Mouse (Mus musculus): ENCODE measurements around the gene Gp9. TPM values are rescaled to one million over a fixed set of nuclear protein-coding genes. Genes with fewer than 3 reads are reported as not detected.
"Not testable (repeated sequence)": the region's sequence is repeated elsewhere in the genome, so short reads cannot be mapped to it uniquely, and the experiment has no call there.

Gene Gp9
- polyA plus RNA-seq, 1 experiment: not detected

GRCm38 (mm10) chr6:87756896-87757295, 21.0 kb upstream of the Gp9 start:
- Histone ChIP-seq H3ac (ENCODE audit: control insufficient read depth, insufficient read length) (no peak overlapping the region), H3K27me3 (ENCODE audit: control insufficient read depth, insufficient read depth, insufficient read length) (peaks cover 30% of the 10 kb centered on the region), H3K4me2 (ENCODE audit: low read depth) (no peak overlapping the region), H3K79me2 (ENCODE audit: control insufficient read depth, insufficient read depth) (no peaks in the 10 kb centered on the region), H3K4me3 (no peak overlapping the region), H3K36me3 (ENCODE audit: control insufficient read depth, insufficient read depth) (no peaks in the 10 kb centered on the region)
- no peak for TF ChIP-seq POLR2AphosphoS2 (IDR thresholded peaks at IDR 0.05; ENCODE audit: insufficient read length, low read depth)
- no peak for TF ChIP-seq POLR2A (IDR thresholded peaks at IDR 0.05; ENCODE audit: insufficient read length, low read depth)
- no peak for TF ChIP-seq MAX (IDR thresholded peaks at IDR 0.05; ENCODE audit: low read depth)
- TF ChIP-seq TCF3 (IDR thresholded peaks at IDR 0.05; ENCODE audit: insufficient read length, low read depth): no peak
- TF ChIP-seq MYOD1 (IDR thresholded peaks at IDR 0.05; ENCODE audit: control insufficient read depth in 1 of 3, insufficient read length in 2 of 3, low read depth in 2 of 3): no peak

DNA sequence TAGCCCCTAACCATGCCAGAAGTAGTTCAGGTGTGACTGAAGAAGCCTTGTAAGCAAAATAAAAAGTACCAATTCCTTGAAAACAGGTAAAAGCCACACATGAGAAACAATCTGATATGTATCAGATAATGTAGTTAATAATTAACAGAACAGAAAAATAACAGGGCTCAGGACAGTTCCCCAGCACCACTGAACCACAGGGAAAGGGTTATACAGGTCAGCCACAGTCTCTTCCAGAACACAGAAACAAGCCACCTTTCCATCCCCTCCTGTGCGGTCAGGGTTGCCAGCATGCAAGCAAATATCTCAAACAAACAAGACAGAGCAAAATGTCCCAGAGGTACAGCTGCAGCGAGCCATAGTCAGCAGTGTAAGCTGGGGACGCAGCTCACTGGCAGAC, 18.5 kb upstream of the Gp9 start:
- Histone ChIP-seq H3K79me2 (ENCODE audit: control insufficient read depth, insufficient read depth) (no peaks in the 10 kb centered on the region), H3ac (ENCODE audit: control insufficient read depth, insufficient read length) (no peak overlapping the region), H3K36me3 (ENCODE audit: control insufficient read depth, insufficient read depth) (no peaks in the 10 kb centered on the region), H3K4me3 (no peak overlapping the region), H3K4me2 (ENCODE audit: low read depth) (no peak overlapping the region), H3K27me3 (ENCODE audit: control insufficient read depth, insufficient read depth, insufficient read length) (peaks cover 25% of the 10 kb centered on the region)
- TF ChIP-seq E2F4 (IDR thresholded peaks at IDR 0.05; ENCODE audit: insufficient read depth) (no peak), SRF (IDR thresholded peaks at IDR 0.05; ENCODE audit: control insufficient read depth, insufficient read length, low read depth) (no peak), TCF12 (IDR thresholded peaks at IDR 0.05; ENCODE audit: insufficient read depth, poor library complexity, severe bottlenecking) (no peak), MYOD1 (IDR thresholded peaks at IDR 0.05; ENCODE audit: control insufficient read depth in 1 of 3, insufficient read length in 2 of 3, low read depth in 2 of 3) (no peak), MYOG (IDR thresholded peaks at IDR 0.05; ENCODE audit: control insufficient read depth in 1 of 3, insufficient read depth in 1 of 3, insufficient read length in 2 of 3, low read depth in 2 of 3) (no peak)

DNA sequence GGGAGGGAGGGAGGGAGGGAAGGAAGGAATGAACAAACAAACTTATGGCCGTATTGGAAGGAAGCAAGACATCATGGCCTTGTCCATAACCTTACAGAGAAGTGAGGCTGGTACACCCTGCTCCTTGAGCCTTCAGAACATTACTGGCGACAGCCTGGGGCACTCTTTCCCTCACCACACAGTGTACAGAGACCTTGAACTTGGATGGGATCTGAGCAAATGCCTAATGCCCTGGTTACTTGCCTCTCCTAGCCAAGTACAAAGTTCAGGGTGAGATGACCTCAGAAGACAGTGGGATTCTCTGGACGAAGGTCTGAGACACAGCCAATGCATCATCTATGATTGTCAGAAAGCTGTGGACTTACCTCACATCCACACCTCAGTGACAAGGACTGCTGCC, 18.0 kb upstream of the Gp9 start:
- H3ac ChIP-seq (ENCODE audit: control insufficient read depth, insufficient read length): no peak overlapping the region
- H3K4me2 ChIP-seq (ENCODE audit: low read depth): no peak overlapping the region
- no peaks in the 10 kb centered on the region for H3K36me3 ChIP-seq (ENCODE audit: control insufficient read depth, insufficient read depth)
- H3K79me2 ChIP-seq (ENCODE audit: control insufficient read depth, insufficient read depth): no peaks in the 10 kb centered on the region
- H3K27me3 ChIP-seq (ENCODE audit: control insufficient read depth, insufficient read depth, insufficient read length): peaks cover 25% of the 10 kb centered on the region
- TF ChIP-seq POLR2A (IDR thresholded peaks at IDR 0.05; ENCODE audit: insufficient read length, low read depth): no peak
- no peak for TF ChIP-seq MYOG (IDR thresholded peaks at IDR 0.05; ENCODE audit: control insufficient read depth in 1 of 3, insufficient read depth in 1 of 3, insufficient read length in 2 of 3, low read depth in 2 of 3)
- TF ChIP-seq CEBPB (IDR thresholded peaks at IDR 0.05; ENCODE audit: insufficient read depth, poor library complexity, severe bottlenecking): no peak
- no peak for TF ChIP-seq POLR2AphosphoS2 (IDR thresholded peaks at IDR 0.05; ENCODE audit: insufficient read length, low read depth)
- TF ChIP-seq MAX (IDR thresholded peaks at IDR 0.05; ENCODE audit: low read depth): no peak
- no peak for TF ChIP-seq TCF3 (IDR thresholded peaks at IDR 0.05; ENCODE audit: insufficient read length, low read depth)
- TF ChIP-seq MYOD1 (IDR thresholded peaks at IDR 0.05; ENCODE audit: control insufficient read depth in 1 of 3, insufficient read length in 2 of 3, low read depth in 2 of 3): no peak
- no peak overlapping the region for H3K4me3 ChIP-seq

DNA sequence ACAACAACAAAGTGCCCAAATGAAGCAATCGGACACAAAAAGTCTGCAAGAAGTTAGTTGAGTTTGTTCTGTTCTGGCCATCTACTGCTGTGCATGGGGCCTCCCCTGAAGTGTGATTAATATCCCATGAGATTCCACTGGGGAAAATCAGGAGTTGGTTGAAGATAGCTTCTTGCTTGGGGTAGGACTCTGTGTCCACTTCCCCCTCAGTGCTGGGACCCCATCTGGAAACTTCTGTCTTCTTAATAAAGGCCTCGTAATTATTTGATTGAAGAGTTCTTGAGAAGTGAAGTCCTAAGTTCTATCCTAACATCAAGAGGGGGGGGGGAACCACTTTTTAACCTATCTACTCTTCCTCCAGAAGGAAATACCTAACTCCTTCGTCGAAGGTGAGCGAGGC, 15.7 kb upstream of the Gp9 start:
- no peaks in the 10 kb centered on the region for H3K36me3 ChIP-seq (ENCODE audit: control insufficient read depth, insufficient read depth)
- no peak overlapping the region for H3K4me2 ChIP-seq (ENCODE audit: low read depth)
- H3K27me3 ChIP-seq (ENCODE audit: control insufficient read depth, insufficient read depth, insufficient read length): peaks cover 20% of the 10 kb centered on the region
- no peaks in the 10 kb centered on the region for H3K79me2 ChIP-seq (ENCODE audit: control insufficient read depth, insufficient read depth)
- H3ac ChIP-seq (ENCODE audit: control insufficient read depth, insufficient read length): no peak overlapping the region
- no peak overlapping the region for H3K4me3 ChIP-seq
- TF ChIP-seq POLR2AphosphoS2 (IDR thresholded peaks at IDR 0.05; ENCODE audit: insufficient read length, low read depth) (no peak), E2F4 (IDR thresholded peaks at IDR 0.05; ENCODE audit: insufficient read depth) (no peak), SRF (IDR thresholded peaks at IDR 0.05; ENCODE audit: control insufficient read depth, insufficient read length, low read depth) (no peak), MYOG (IDR thresholded peaks at IDR 0.05; ENCODE audit: control insufficient read depth in 1 of 3, insufficient read depth in 1 of 3, insufficient read length in 2 of 3, low read depth in 2 of 3) (no peak), USF1 (IDR thresholded peaks at IDR 0.05; ENCODE audit: low read depth) (no peak), TCF12 (IDR thresholded peaks at IDR 0.05; ENCODE audit: insufficient read depth, poor library complexity, severe bottlenecking) (no peak), MAX (IDR thresholded peaks at IDR 0.05; ENCODE audit: low read depth) (no peak)

DNA sequence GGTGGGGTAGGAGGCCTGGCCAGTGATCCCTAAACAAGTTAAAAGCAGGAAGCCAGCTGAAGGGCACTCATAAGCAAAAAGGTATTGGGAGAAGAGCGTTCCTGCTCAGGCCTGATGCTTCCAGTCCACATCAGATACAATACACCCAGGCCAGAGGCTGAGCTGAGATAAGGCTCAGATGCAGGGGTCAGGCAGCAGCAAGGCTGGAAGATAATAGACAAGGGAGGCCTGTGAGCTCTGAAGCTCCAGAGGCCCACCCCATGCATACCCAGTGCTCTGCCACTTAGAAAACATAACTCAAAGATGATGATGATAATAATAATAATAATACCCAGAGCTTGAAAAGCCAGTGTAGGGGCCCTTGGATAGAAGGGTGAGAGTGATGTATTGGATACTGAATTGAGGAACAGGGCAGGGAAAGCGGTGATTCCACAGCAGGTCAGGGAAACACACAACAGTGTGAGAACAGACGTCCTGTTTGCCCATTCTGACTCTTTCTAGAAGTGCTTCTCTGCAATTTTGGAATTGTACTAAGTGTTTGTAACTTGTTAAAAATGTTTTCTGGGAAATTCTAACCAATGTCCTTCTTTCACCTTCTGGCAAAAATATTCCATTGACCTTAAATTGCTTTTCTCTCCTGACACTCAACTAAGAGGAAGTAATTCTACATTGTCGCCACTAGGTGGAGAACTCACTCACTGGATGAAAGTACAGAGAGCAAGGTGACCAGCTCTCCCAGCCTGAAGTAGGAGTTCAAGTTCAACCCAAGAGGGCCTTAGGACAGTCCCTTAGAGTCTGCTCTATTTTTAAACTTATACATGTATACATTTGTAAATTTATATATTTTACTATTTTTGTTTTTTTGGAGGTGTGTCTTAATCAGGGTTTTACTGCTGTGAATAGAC, 14.2 kb upstream of the Gp9 start:
- Histone ChIP-seq H3ac (ENCODE audit: control insufficient read depth, insufficient read length) (no peak overlapping the region), H3K79me2 (ENCODE audit: control insufficient read depth, insufficient read depth) (no peaks in the 10 kb centered on the region), H3K27me3 (ENCODE audit: control insufficient read depth, insufficient read depth, insufficient read length) (peaks cover 20% of the 10 kb centered on the region), H3K4me2 (ENCODE audit: low read depth) (no peak overlapping the region), H3K36me3 (ENCODE audit: control insufficient read depth, insufficient read depth) (no peaks in the 10 kb centered on the region), H3K4me3 (no peak overlapping the region)
- no peak for TF ChIP-seq MYOG (IDR thresholded peaks at IDR 0.05; ENCODE audit: control insufficient read depth in 1 of 3, insufficient read depth in 1 of 3, insufficient read length in 2 of 3, low read depth in 2 of 3)
- no peak for TF ChIP-seq TCF3 (IDR thresholded peaks at IDR 0.05; ENCODE audit: insufficient read length, low read depth)

DNA sequence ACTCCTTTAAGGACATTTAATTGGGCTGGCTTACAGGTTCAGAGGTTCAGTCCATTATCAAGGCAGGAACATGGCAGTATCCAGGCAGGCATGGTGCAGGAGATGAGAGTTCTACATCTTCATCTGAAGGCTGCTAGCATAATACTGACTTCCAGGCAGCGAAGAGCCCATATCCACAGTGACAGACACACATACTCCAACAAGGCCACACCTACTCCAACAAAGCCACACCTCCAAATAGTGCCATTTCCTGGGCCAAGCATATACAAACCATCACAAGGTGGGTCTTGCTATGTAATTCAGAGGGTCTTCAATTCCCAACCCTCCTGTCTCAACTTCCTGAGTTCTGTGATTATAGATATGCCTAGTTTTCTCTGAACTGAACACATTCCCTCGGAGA, 13.6 kb upstream of the Gp9 start:
- not testable (repeated sequence) for H3K36me3 ChIP-seq (ENCODE audit: control insufficient read depth, insufficient read depth); H3ac ChIP-seq (ENCODE audit: control insufficient read depth, insufficient read length); H3K4me2 ChIP-seq (ENCODE audit: low read depth); H3K4me3 ChIP-seq; H3K79me2 ChIP-seq (ENCODE audit: control insufficient read depth, insufficient read depth)
- peaks cover 20% of the 10 kb centered on the region for H3K27me3 ChIP-seq (ENCODE audit: control insufficient read depth, insufficient read depth, insufficient read length)

All from myocyte (in vitro differentiated cells).